Mouse (Mus musculus) T-helper 2 cell (primary cell): Measurements from ENCODE around the gene Adamts3.

ENCODE experiments used
- in situ Hi-C: fragments of 300-600 bp; cut with MboI, MseI; formaldehyde crosslinking; loops from one replicate; pipeline ENCODE4 v1.15.1; 2025; ENCODE audit warnings: high pct_unique_total_duplicates

Gene Adamts3

DNA sequence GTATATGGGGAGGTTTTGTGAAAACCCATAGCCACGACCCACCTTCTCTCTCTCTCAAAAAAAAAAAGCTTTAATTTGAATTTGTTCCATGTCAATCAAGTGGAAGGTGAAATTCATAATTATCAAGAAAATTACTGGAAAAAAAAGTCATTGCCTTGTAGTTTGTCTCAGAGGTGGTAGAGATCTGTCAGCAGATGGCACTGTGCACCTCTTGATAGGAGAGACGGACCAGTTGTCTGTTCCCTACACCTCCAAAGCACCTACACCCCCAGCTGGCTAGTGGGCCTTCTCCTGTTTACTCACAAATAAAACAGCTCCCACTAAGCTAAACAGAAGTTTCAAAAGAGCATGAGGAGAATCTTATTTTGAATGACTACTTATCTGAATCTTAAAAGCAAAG lies 168.6 kb downstream of the Adamts3 start:
- in situ Hi-C loops: no loop called here

GRCm38 (mm10) chr5:89711116-89711859 lies 171.8 kb downstream of the Adamts3 start:
- in situ Hi-C loops: no loop called here

GRCm38 (mm10) chr5:89709459-89709858 lies 173.7 kb downstream of the Adamts3 start:
- in situ Hi-C loops: no loop called here

GRCm38 (mm10) chr5:89704264-89704663 lies 178.9 kb downstream of the Adamts3 start:
- in situ Hi-C loops: no loop called here

DNA sequence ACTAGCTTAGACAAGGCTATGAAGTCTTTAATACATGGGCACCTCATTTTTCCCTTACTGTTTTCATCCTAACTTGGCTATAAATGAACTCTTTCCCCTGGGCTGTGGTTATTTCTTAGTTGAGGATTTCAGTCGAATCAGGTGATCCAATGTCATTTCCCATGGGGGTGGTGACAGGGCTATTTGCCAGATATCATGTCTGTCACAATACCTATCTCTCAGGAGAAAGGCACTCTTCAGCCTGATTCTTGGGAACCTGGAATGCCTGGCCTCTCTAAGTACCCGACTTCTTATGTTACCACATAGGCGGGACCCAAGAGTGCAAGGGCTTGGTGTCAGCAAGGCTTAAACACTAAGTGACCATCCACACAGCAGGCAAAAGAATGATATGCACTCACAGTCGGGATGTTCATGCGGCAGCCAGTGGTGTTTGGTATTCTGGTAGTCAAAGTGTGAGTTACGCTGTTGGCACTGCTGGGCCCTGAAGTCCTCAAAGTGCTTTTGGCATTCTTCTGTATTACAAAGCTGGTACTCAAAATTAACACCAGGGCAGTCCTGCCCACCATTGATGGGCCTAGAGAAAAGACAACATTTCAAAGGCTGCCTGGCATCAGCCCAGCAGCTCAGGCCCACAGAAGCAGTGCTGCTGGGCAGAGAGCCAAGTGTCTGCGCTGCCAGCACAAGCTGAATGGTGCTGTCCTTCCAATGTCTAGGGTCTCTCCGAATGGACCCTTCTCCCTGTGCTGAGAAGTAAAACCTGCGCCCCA lies 181.7 kb downstream of the Adamts3 start:
- in situ Hi-C loops: no loop called here

DNA sequence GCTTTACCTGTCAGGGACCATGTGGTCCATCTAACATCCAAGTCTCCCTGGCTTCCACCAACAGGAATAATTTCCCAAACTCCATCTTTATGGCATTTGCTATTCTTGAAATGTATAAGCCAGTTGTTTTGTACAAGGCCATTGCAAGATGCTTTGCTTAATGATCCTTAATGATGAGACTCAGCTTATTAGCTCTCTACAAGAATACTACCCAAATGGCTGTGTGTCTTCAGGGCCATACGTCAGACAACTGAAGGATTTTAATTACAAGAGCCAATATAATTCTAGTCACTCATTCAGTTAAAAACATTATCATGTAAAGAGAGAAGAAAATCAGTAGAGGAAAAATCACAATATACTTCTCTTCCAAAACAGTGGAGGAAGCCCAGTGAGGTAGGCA lies 195.3 kb downstream of the Adamts3 start:
- in situ Hi-C loops: loop anchor here (10.0 kb wide), 2 partner anchors 803 to 863 kb away; partner anchors contain the start of gene Slc4a4

DNA sequence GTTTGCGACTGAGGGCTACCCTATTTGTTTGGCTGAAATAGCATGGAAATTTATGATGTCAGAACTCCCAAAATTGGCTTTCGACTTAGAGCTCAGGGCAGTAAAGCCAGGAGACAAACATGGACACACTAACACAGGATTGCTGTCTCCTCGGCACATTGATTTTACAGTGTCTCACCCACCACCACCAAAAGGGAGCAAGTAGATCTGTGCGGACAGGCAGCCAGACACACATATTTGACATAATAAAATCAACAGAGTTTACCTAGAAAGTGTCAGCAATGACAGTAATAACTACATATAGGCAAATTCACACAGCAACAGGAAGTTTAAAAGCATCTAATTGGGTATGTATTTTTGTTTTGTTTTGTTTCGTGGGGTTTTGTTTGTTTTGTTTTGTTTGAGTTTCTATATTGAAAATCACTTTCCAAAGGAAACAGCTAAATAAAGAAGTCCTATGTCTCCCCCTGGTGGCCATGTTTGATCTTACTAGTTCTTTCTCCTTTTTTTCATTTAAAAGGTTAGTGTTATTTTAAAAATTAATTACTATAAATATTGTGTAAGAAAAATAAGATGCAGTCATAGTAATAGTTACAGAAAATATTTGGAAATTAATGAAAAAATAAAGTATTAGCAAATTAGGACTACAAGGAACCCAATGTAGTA lies 203.1 kb downstream of the Adamts3 start:
- in situ Hi-C loops: loop anchor here (10.0 kb wide), 2 partner anchors 795 to 855 kb away; partner anchors contain the start of gene Slc4a4

DNA sequence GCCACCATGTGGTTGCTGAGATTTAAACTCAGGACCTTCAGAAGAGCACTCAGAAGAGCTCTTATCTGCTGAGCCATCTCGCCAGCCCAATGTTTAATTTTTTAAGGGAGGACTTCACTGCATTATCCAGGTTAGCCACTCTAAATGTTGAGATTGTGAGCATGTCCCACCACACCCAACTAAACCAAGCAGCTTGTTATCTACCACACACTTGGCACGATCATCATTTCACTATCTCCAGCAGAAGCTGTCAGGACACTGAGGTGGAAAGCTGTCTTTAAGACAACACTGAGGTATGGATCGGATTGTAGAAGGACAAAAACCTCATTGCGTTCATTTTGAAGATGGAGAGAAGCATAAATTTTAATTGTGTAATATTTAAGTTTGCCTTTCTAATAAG lies 205.0 kb downstream of the Adamts3 start:
- in situ Hi-C loops: no loop called here

- in situ Hi-C loops: no loop called here
Observed at GRCm38 (mm10) chr5:89674066-89674848, 208.9 kb downstream of the Adamts3 start.

DNA sequence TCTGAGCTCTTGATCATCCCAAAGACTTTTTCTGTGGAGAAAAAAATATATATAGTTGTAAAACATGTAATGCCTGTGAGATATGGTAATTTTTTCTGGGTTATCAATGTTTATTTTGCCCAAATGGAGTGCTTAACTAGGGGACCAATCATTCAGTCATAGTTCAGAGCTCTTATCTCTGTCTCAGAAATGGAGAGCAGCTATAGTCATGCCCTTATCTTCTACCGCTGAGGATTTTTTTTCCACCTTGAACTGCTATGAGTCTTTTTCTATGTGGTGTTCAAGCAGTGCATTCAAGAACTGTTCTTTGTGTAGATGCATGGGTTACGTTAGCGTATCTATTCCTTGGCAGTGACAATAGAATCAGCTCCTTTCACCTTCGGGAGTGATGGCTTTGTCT lies 210.2 kb downstream of the Adamts3 start:
- in situ Hi-C loops: no loop called here

GRCm38 (mm10) chr5:89654327-89654726 lies 228.8 kb downstream of the Adamts3 start:
- in situ Hi-C loops: no loop called here

DNA sequence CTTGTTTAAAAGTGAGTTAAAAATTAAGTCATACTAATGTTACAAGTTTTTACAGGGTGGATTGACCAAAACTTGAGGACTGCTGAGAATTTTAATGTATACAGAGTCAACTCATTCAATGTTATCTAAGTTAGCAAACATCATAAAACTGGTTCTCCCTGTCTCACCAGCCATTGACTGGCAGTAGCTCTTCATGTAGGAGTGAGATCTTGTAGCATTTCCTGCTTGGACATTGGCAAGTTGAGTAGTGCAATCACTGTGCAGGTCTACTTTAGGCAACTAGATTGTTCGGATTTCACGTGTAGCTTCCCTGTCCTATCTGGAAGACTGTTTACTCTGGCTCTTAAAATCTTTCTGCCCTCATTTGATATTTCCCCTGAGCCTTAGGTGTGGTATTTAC lies 229.3 kb downstream of the Adamts3 start:
- in situ Hi-C loops: no loop called here

- in situ Hi-C loops: no loop called here
Observed at GRCm38 (mm10) chr5:89646940-89647339, 236.2 kb downstream of the Adamts3 start.

DNA sequence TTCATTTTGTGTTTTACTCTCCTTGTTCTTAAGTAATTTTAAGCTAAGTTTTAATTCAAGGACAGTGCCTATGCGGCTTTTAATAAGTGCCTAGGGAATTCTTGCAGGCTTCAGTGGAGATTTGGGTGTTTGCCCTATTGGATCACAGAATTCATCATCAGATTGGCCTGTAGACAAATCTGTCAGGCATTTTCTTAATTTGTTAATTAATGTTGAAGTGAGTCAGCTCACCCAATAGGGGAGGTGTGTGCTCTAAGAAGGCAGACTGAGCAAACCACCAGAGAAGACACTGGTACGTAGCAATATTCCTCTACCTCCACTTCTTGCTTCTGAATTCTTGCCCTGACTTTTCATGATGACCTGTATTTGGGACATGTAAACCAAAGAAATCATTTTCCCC lies 247.7 kb downstream of the Adamts3 start:
- in situ Hi-C loops: no loop called here

- in situ Hi-C loops: no loop called here
Observed at GRCm38 (mm10) chr5:89631599-89631998, 251.5 kb downstream of the Adamts3 start.
